Mouse (Mus musculus) adrenal gland, adult (tissue): ENCODE measurements around the gene Dnajc15.
A peak's percentile ranks its signal among the peaks of the same experiment; 100 is the strongest.

Experiments
- DNase-seq, 2 experiments: peaks; one replicate each; pipeline ENCODE4 v3.0.0; 2022 to 2023; ENCODE audit warnings: low spot score in 1 of 2; ENCODE audit not compliant: inconsistent age in 2 of 2

The Dnajc15 gene

DNA sequence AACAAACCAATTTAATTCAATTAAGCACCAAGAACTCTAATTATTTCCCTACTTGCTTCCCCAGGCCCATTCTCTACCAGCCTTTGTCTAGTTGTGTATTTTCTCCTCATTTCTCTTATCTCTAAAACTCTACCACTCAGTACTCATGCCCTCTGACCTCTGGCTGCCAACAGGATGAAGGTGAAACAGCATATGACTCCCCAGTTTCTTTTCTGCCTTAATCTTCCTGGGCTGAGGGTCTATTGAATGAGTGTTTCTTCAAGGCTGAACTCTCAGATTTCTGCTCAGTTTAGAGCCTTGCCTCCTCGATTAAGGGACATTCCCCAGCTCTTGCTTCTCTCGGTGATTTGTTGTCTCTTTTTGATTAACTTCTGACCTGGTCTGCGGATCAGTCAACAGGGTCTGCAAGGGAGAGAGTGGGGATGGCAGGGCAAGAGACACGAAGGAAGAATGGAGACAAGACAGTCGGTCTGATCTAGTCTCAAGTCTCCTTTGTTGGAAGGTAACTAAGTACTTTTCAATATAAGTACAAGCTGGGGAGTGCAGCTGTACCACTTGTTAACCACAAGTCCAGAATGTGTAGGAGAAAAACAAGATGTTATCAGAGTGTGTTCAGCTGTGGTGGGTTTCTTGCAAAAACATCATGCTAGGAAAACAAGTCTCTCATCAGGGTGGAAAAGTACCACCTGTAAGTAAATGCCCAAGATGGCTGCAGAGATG is 13.9 kb downstream of the Dnajc15 start:
- DNase-seq: peak in 1 of 2 experiments; percentile 54

GRCm38 (mm10) chr14:77859894-77860293 is 15.0 kb downstream of the Dnajc15 start:
- DNase-seq: peak in 1 of 2 experiments; percentile 62

GRCm38 (mm10) chr14:77853951-77854350 is 21.0 kb downstream of the Dnajc15 start:
- no peak for DNase-seq

DNA sequence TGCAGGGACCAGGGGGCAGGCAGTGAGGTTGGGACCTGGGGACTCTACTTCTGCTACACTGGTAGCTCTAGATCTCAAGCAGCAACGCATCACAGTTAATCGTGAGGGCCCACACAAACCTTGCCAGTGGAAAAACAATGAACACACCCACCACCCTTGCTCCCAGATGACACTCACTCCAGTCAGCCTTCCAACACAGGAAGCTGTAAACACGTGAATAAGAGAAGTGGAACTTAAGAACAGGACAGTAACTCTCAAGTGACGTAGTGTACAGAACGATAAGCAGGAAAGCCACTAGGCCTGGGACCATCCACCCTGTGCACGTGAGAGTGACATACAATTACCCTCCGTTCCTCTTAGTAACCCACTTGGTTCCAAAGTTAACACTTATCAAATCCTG is 25.1 kb downstream of the Dnajc15 start:
- peak in 1 of 2 experiments; percentile 46 for DNase-seq

- no peak for DNase-seq
Measured at GRCm38 (mm10) chr14:77848349-77848748, 26.6 kb downstream of the Dnajc15 start.

DNA sequence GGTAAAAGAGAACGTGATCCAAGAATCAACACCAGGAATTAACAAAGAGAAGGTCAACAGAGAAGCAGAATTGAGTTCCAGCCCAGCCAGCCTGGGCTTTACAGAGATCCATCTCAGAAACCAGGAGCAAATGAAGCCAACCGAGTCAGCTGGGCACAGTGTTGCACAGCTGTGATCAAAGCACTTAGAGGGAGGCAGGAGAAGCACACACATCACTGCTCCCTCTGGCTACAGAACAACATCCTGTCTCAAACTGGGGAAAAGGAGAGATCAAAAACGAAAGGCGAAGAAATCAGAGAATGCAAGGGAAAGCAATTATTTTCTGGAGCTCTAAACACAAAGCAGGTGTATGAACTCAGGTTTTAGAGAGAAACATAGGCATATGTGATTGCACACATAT is 28.7 kb downstream of the Dnajc15 start:
- DNase-seq: no peak

GRCm38 (mm10) chr14:77845479-77845878 is 29.4 kb downstream of the Dnajc15 start:
- DNase-seq: no peak

- DNase-seq: peak in 1 of 2 experiments; percentile 57
Measured at GRCm38 (mm10) chr14:77840574-77840973, 34.4 kb downstream of the Dnajc15 start.

DNA sequence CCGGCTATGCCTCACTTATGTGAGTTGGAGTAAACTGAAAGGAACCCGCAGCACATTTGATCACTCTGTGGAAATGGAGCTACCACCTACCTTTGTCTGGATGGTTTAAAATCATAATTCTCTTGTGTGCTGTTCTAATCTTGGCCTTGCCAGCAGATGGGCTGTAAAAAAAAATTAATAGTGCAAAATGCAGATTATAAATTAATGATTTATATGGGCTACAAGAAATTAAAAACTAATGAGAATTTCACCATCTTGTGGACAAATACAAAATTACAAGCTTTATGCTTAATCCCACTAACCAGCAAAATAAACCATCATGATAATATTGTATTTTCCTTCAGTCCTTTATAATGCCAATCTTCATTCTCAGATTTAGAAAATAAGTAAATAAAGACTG is 34.8 kb downstream of the Dnajc15 start:
- no peak for DNase-seq

DNA sequence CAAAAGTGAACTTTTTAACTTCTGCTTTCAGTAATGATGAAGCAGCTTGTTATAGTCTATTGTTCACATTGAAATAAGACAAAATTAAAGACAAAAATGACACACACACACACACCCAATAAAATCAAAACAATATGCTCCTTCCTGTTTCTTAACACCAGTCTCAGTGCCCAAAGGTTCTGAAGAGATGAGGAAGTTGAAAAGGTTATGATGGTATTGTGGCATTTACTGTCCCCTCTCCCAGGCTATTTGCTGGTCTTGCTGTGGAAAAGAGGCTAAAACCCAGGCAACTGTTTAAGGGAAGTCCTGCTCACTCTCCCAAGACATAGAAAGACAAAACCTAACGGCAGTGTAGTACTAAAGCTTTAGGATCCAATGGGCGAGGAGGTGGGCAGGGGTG is 38.1 kb downstream of the Dnajc15 start:
- DNase-seq: no peak

- DNase-seq: no peak
Measured at GRCm38 (mm10) chr14:77832359-77832758, 42.6 kb downstream of the Dnajc15 start.

DNA sequence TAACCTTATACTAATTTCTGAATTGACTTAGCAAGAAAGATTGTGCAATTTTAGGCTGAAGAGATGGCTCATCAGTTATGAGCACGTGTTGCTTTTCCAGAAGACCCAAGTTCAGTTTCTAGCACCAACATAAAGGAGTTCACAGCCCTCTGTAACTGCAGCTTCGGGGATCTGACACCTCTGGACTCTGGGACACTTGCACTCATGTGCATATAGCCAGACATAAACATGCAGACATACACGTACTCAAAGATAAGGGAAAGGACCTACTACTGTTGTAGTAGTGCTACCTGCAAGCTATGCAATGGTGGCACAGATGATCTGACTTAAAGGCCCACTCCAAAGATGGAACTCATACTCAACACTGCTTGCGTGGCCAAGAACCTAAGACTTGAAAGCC is 43.0 kb downstream of the Dnajc15 start:
- peak in 1 of 2 experiments; percentile 56 for DNase-seq

DNA sequence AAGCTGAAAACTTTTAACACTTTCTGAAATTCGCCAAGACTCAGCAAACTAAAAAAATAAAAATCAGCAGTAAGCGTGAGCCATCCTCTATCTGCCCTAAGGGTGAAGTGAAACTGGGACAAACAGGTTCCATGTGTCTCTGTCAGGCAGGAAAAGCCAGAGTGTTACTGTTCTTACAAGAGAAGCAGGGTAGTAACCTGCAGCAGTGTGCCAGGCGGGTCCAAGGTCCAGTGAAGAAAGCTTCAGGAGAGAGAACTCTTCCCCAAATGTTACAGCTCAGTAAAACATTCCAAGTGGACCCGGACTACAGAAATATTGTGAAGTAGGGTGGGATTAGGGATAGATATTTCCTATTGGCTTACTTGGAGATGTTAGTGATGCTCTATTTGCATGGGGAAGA is 45.3 kb downstream of the Dnajc15 start:
- DNase-seq: no peak

DNA sequence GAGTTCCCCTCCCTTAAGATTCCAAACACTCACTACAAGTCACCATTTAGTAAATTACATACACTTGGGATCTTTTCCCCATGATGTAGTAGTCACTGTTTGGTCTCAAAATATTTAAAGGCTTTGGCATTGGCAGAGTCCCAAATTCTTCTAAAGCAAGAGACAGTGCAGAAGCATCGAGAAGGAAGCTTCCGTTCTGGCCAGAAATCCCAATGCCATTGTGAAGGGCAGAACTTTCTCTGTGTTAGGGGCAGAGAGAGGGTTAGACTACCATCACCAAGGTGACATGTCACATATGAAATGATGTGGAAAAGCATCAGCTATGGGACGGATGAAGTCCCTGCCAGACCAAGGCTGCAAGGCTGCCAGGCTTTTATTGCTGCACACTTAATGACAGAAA is 49.0 kb downstream of the Dnajc15 start:
- DNase-seq: peak; percentile 67 to 89

DNA sequence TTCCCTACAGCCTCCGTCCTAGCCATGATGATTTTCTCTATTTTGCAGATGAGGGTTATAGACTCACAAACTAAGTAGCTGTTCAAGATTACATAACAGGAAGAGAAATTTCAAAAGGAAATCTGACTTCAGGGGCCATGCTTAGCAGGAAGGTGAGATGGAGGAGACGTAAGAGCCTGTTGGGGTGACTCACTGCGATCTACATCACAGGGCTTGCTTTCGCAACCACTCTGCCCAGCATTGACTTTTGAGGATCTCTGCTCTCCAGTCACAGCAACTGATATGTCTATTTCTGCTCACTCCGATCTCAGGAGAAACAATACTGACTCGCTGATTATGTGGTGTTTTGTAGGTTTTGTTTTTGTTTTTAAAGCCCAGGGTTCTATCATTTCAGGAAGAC is 49.8 kb downstream of the Dnajc15 start:
- peak; percentile 44 to 86 for DNase-seq

DNA sequence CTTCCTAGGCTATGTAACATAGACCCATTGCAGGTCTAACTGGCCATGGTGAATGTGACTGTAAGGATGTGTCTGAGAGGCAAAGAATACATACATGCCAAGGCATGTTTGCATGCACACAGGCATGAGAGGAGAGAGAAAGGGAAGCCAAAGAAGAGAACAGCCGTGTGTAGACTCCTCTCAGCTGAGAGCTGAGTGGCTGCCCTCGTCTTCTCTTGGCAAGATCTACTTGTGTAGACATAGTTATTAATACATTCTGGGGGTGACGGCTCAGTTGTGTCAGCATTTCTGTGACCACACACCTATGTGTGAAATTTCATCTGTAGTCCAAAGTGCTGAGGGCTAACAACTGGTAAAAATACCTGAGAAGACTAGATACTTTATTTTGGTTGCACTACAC is 55.1 kb downstream of the Dnajc15 start:
- DNase-seq: no peak

DNA sequence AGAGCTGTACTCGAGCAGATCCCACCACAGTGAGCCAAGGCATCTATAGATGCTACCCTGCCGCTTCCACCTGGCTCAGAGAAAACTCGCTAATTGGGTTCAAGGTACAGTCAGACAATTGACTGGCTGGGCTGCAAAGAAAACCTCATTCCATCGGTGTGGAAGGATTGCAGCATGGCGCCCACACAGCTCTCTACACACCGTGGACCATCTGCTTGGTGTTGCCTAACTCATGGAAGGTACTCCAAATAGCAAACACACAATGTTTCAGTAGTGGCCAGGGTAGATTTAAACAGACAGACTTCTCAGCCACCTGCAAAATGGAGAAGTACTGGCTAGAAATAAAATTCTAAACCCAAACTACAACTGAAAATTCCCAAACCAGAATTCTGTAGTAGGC is 57.4 kb downstream of the Dnajc15 start:
- DNase-seq: no peak

- DNase-seq: peak in 1 of 2 experiments; percentile 35
Measured at GRCm38 (mm10) chr14:77814935-77815334, 60.0 kb downstream of the Dnajc15 start.

- DNase-seq: no peak
Measured at GRCm38 (mm10) chr14:77812890-77813289, 62.0 kb downstream of the Dnajc15 start.

GRCm38 (mm10) chr14:77811466-77811865 is 63.5 kb downstream of the Dnajc15 start:
- DNase-seq: no peak

- DNase-seq: no peak
Measured at GRCm38 (mm10) chr14:77807836-77808235, 67.1 kb downstream of the Dnajc15 start.

- peak in 1 of 2 experiments; percentile 26 for DNase-seq
Measured at GRCm38 (mm10) chr14:77806345-77806744, 68.6 kb downstream of the Dnajc15 start.

- no peak for DNase-seq
Measured at GRCm38 (mm10) chr14:77802268-77802630, 72.7 kb downstream of the Dnajc15 start.
